Mouse (Mus musculus) left cerebral cortex, postnatal 10 days (tissue): Measurements from ENCODE around the gene St3gal4. TPM values are rescaled to one million over a fixed set of nuclear protein-coding genes. Genes with fewer than 3 reads are reported as not detected.

ENCODE experiments used
- DNase-seq, 2 experiments: peaks; one replicate each; pipeline ENCODE4 v3.0.0; 2021 to 2022; ENCODE audit warnings: low spot score in 2 of 2, mixed read lengths in 1 of 2; ENCODE audit errors: extremely low spot score in 1 of 2
- intact Hi-C: fragments of 180-260 bp; cut with DNase I; formaldehyde crosslinking; loops from one replicate; pipeline ENCODE4 v1.15.1; 2025
- total RNA-seq, 2 experiments: library from RNA; stranded (reverse); gene quantifications; 2 replicates each; pipeline ENCODE4 v1.2.3; 2021

The St3gal4 gene
- total RNA-seq, 2 experiments from 2014 or later = 26.8 to 27.2 TPM

DNA sequence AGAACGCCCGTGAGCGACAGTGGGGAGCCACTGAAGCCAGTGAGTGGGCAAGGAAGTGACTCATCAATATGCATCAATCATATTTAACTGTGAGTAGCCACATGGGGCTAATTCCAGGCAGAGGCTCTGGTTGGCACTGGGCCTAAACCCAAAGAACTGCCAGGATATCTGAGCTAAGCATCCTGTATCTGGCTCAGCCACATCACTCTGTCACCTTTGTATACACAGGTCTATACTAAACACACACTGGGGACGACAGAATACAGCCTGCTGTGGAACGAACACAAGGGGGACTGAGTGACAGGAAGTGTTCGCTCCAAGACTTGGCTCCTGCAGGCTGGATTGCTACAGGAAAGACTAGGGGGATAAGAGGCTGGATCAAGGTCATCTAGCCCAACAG is 16.5 kb upstream of the St3gal4 start:
- no peak for DNase-seq

DNA sequence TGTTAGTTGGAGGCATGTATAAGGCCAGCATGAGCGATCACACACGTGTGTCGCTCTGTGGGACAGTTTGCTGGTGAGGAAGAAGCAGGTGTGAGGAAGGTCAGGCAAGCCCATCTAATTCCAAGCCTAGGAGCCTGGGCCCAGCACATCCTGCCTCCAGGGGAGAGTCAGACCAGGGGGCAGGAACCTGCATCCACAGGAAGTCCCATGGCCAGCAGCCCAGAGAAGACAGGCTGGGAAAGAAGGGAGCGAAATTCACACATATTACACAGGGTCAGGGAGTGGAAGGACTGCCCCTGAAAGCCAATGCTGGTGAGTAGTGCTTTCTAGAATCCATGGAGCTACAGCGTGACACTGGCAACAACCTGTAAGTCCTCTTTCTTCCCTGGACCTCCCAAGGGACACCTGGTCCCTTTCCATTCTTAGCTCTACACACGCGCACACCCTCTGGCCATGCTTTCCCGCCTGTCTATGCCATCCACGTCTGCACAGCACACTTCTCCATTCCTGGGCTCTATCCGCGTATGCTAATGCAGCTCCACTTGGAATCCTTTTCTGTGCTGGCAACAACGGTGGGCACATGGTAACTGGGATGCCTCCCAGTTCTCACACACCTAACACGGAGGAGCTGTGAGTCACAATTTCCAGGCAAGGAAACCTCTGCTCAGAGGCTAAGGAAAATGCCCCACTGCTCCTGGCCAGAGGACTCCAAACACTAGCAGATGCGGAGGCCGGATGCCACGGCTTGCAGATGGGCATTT is 12.7 kb upstream of the St3gal4 start:
- DNase-seq = peak; percentile 30 to 49
- intact Hi-C loops = no loop called here

More for the DNA sequence above, 16.5 kb upstream of the St3gal4 start:
- intact Hi-C loops = no loop called here

DNA sequence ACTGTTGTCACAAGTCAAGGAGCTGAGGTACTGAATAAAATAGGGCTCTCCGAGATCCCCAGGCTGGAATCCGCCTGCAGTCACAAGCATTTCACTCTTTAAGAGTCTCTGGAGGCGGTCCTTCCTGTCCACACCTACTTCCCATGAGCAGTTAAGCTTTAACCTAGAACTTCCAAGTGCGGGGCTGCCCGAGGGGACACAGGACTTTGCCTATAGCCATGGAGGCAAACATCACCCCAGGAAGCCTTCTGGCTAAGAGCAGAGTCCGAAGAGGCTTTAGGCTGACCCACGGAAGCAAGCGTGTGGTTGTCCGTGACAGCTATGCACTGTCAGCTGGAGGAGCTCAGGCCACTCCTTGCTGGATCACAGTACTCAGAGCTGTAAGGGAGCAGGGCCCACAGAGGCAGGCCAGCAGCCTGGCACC is 9.9 kb upstream of the St3gal4 start:
- intact Hi-C loops = no loop called here
- peak in 1 of 2 experiments; percentile 13 for DNase-seq

DNA sequence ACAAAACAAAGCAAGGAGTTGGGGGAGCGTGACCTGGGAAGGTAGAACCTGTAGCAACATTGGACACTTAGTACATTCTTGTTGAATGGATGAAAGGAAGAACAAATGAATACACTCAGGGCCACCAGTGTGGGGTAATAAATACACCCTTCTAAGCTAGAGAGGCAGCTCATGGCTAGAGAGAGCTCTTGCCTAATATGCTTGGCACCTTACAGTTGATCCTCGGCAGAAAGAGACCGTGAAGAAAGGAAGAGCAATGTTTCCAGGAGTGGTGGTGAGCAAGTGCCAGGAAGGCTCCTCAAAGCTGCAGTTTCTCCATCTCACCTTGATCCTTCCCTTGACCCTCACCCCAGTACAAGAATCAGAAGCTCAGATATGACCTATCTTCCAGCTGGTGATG is 9.5 kb upstream of the St3gal4 start:
- no peak for DNase-seq
- intact Hi-C loops = no loop called here

DNA sequence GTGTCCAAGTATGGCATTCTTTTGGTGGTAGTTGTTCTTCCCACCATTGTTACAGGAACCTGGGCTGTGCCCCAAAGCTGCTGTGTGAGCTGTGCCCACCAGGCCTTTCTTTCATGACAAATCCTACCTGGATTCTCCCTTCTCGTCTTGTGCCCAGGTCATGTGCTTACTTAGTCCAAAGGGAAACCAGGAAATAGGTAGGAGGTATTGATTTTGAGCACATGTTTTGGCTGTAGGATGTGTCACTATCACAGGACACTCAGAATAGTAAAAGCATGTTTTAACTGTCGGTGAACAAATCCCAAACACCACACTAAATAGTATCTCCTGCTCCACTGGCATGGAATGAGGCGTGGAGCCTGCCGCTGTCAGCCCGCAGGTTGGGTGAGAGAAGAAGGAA is 8.5 kb upstream of the St3gal4 start:
- DNase-seq = peak in 1 of 2 experiments; percentile 9
- intact Hi-C loops = no loop called here

DNA sequence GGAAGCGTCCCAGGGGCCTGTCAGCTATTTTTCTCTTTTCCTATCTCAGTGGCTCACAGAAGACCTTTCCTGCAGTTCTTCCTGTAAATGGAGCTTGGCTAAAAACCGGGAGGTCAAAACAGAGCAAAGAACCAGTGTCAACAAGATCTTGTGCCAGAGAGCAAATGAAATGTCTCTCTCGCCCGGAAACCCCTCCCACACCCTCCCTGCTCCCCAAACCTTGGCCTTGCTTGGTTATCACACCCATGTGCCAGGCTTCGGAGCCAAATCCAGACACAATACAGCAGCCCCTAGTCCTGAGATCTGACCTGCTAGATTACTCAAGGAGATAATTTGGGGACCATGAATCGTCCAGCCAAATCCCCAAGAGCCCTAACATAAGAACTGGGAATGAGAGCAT is 8.1 kb upstream of the St3gal4 start:
- intact Hi-C loops = no loop called here
- peak in 1 of 2 experiments; percentile 28 for DNase-seq

DNA sequence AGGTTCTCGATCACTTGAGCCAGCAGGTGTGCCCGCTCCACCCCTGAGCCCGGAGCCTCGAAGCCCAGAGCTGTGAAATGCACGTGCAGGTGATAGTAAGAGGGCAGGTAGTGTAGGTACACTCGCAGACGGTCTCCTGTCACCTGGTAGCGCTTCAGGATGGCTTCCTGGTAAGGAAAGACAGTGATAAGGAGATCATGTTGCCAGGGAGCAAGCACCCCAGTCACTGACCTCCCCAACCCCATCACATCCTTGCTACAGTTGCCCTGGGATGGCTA is 5.5 kb upstream of the St3gal4 start:
- intact Hi-C loops = no loop called here
- no peak for DNase-seq

DNA sequence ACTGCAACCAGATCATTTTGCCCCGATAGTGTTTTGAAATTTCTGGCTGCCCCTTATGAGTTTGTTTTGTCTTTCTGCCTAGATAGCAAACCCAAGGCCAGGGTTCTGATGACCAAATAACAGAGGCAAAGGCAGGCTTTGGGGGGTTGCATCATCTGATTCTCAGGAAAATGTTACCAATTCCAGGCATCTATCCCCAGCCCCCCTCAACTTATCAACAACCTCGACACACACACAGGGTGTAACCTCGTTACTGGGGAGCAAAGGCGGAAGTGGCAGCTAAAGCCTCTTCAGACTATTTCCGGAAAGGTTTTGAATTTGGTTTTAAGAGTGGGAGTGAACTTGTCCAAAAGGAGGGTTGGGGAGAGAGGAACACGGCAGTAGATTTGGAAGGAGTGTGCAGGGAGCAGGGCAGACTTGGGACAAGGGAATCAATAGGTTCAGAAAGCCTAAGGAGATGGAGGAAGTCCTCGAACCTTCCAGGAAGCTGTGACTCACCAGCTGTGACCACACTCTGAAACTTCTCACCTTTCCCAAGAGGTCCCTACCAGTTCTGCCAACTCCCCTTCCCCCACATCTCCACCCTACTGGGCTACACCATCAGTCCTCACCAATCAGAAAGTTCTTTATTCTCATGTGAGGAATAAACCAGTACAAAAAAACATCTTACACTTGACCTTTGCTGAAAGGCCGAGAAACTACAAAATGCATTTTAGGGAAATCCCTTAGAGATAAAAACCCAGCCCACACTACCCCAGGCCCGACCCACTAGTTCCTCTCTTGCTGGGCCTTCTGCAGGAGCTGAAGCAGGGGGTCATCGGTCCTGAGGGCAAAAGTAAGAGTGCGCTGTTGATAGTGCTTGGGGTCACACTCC is 5.0 kb upstream of the St3gal4 start:
- DNase-seq = no peak
- intact Hi-C loops = no loop called here

DNA sequence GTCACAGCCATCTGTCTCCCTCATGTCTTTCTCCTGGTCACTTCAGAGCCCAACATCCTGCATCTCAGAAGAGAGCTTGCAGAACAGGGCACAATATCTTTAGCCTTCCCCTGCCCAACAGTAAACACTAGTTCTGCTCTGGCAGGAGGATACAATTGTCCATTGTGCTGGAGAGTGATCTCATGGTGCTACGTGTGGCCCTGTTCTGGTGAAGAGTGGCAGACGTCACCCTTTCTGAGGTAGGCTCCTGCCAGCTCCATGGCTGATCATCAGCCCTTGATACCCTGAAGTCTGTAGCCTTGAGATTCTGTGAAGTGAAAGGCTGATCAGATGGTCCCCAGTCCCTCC is 4.4 kb upstream of the St3gal4 start:
- DNase-seq = no peak
- intact Hi-C loops = no loop called here

DNA sequence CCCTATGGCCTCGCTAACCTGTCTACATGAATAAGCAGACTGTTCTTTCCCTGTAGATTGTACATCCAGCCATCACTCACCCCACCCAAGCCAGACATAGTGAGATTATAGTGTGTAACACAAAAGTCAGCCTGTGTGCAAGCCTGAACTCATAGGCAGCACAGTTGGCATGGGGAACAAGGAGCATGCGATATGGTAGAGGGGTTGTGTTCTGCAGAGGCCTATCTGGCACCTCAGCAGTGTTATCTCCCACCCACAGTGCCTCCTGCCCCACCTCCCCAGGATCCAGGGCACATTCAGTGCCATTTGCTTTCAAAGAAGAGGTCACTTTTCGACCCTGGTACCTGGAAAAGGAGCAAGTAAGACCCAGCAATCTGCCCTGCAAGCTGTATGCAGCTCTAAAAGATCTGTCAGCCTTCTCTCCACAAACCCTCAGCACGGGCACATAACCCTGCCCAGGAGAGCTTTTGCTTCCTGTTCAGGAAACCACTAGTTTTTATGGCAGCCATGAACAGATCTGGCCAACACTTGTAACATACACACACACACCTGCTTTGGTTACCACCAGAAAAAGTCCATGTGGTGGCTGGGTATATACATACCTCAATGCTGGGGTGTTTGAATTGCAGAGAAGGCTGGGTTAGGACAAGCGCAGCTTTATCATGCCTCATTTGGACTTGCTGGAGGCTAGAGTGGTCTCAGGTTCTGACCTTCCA is 3.6 kb upstream of the St3gal4 start:
- intact Hi-C loops = no loop called here
- DNase-seq = no peak

DNA sequence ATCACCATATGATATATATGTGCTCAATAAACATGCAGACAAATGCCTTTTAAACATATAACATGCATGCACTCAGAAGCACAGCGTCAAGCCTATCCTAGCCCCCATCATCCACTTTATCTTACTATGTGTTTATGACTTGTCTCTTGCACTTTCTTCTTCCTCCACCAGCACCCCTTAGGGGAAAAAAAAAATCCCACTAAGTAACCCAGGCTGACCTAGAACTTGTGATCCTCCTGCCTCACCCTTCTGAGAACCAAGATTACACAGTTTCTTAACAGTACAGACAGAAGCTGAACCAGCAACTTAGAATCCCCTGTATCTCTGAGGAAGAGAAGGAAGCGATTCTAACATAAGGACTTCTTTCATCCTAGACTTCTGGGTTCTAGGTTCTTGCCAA is 505 bp downstream of the St3gal4 start:
- intact Hi-C loops = loop anchor here (5.0 kb wide), 1 partner anchor 49 kb away; no protein-coding TSS in a partner anchor
- DNase-seq = no peak

DNA sequence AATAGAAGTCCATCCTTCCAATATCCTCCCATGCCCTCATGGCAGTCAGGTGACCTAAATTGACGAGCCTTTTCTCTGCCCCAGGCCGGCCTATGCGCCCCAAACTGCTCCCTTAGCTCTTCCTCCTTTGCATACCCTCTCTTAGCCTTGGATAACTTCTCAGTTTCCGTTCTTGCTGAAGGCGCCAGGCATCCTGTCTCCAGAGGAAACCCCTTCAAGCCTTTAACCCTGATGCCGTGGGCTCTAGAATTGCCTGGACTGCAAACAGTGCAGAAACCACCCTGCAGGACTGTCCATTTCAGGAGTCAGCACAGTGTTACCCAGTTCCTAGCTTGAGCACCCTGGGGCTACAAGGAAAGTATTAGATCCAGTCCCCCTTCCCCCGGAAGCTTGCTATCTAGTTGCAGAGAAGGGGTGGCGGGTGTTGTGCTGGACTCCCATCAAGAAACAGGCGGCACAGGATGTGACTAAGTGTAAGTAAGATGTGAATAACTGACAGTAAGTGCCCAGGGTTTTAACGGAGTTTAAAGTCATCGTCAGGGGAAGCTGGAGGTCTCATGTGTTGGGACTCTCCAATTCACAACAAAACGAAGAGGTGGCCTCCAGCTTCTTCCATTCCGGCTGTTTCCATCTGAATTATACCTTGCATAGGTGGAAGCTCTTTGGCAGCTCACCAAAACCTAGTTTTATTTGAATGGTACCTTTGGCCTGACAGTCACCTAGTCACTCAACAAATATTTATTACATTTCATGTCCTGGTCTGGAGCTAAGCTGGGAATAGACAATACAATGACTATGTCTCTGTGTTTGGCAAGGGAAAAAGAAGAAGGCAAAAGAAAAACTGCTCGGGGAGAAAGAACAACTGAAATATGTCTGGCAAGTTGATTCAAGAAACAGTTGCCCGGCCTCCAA is 1.4 kb downstream of the St3gal4 start:
- peak in 1 of 2 experiments; percentile 43 for DNase-seq
- intact Hi-C loops = loop anchor here (5.0 kb wide), 1 partner anchor 50 kb away; no protein-coding TSS in a partner anchor

DNA sequence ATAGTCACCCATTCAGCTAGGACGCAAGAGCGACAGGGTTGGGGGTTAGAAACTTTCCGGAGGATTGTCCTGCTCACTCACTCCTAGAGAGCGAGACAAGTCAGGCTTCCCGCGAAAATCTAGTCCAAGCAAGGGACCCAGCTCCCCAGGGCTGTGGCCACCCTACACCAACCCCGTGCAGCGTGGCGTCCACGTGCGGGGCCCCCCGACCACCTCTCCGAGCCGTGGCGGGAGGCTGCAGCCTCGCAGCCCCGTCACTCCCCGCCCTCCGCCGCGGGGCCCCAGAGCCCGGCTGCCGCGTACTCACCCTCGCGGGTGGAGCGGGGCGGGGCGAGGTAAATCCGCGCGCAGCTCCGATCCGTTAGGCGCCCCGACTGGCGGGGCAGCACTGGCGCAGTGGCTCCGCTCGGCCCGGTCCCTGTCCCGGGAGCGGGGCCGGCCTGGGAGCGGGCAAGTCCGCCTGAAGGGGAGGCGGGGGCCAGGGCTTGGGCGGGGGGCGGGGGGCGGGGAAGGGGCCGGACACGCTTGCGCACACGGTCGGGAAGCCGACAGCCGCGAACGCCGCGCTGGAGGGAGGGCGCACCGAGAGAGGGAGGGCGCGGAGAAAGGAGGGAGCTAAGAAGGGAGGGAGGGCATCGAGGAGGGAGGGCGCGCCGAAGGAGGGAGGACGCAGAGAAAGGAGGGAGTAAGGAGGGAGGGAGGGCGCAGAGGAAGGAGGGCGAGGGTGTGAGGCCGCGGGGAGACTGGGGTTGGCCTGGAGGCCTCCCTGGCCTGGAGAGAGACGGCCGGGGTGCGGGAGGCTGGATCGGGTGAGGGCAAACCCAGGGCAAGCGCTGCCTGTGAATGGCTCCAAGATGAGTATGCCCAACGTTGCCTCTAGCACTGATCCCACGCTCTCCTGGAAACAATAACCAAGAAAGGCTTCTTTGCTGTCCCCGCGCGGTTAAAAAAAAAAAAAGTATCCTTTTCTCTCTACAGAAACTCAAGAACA is 2.4 kb downstream of the St3gal4 start:
- intact Hi-C loops = loop anchor here (5.0 kb wide), 1 partner anchor 51 kb away; no protein-coding TSS in a partner anchor

DNA sequence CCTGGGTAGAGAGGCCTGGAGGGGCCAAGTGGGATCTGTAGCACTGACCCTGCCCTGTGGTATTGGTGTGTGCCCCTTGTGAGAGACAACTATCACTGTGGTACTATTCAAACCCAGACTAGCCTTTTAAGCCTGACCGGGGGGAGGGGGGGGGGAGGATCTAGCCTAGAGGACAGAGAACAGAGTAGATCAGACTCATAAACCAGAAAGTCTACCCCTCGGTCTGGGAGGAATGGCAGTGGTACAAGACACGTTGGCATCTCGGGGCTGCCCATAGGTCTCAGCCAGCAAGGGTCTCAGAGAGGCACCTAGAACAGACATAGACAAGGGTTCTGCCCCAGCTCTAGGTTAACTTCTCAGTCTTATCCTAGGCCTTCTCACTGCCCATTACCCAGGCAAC is 3.3 kb downstream of the St3gal4 start:
- no peak for DNase-seq
- intact Hi-C loops = loop anchor here (5.0 kb wide), 1 partner anchor 51 kb away; no protein-coding TSS in a partner anchor

More for the DNA sequence above, 2.4 kb downstream of the St3gal4 start:
- peak; percentile 52 to 91 for DNase-seq

DNA sequence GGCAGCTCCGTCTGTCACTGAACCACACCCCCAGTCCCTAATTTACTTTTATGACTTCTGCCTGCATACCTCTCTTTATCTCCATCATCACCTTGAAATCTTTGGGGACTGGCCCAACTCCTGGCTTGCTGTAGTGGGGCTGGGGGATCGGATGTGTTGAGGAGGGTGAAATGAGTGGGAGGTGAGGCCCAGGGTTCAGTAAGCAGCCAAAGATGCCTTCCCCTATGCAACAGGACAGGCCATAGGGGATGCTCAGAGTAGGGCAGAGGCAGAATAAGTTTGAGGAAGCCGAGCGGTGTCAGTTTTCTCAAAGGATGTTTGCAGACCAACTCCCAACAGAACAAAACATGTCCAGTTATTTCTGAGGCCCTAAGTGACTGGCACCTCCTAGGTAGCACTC is 3.8 kb downstream of the St3gal4 start:
- DNase-seq = no peak
- intact Hi-C loops = loop anchor here (5.0 kb wide), 1 partner anchor 52 kb away; no protein-coding TSS in a partner anchor

DNA sequence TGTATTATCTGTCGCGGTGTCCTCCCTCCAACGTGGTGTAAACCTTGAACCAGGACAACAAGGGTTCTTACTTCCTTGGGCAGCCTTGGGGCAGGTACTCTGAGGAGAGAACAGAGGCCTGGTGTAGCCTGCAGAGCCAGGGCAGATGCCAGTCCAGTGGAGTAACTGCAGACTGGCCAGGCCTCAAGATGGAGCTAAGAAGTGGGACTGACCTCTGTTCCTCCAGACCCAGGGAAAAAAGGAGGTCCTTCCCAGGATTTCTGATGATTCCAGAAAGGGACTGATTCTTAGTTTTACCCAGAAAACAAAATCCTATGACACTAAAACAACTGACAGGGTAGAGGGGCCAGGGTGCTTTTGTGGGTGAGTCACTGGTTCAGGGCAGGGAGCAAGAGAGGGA is 4.8 kb downstream of the St3gal4 start:
- DNase-seq = no peak
- intact Hi-C loops = no loop called here

DNA sequence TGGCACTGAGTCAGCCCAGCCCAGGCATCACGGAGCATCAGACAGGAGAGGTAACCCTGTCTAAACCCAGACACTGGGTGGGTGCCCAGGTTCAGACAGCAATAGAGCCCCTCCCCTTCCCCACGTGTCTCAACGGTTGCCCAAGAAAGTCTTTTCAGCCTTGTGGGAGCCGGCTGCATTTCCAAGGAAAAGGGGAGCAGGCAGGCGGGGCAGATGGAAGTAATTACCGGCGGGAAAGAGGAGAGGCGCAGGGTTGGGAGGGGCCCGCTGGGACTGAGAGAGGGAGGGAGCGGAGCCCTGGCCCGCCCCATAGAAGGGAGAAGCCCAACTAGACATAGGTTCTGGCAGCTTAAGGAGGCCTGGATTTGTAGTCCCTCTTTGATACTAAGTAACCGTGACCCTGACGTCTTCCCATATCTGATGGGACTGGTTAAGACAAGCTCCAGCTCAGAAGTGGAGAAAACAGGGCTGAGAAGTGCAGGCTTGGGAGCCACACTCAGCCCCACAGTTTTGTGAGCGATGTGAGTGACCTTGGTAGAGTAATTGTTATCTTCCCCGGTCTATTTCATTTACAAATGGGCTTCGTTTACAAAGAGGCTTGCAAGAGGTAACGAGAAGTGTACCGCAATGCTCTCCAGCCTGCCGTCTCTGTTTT is 7.0 kb downstream of the St3gal4 start:
- DNase-seq = peak in 1 of 2 experiments; percentile 73

More for the DNA sequence above, 7.0 kb downstream of the St3gal4 start:
- intact Hi-C loops = no loop called here
